Mouse (Mus musculus): ENCODE data around the gene Gm2381. TPM values are rescaled to one million over a fixed set of nuclear protein-coding genes. Genes with fewer than 3 reads are reported as not detected.
"Not testable (repeated sequence)": the region's sequence is repeated elsewhere in the genome, so short reads cannot be mapped to it uniquely, and the experiment has no call there.

The Gm2381 gene
- not detected in 2 replicates for polyA plus RNA-seq (2012; ENCODE audit: insufficient read depth, low replicate concordance)

GRCm38 (mm10) chr7:42866801-42867458, at the start of gene Gm2381:
Gene Gm2381 (minus strand): TSS chr7:42867234.
- H3K9me3 ChIP-seq, result not testable (repeated sequence)

DNA sequence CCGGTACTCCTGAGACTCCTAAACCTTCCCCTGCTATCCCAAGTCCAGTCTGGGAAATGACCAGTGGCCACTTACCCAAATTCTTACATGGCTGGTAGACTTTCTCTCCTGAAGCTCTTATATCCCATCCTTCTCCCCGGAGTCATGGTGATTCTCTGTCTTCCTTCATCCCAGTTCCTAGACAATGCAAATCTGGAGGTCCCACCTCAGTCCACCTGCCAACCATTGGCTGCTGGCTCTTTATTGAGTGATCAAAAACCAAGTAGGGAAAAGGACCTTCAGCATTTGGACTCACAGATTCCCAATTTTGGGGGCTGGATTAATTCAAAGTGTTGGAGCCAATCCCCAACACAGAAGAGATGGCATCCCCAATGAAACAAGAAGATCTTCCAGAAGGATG, 31.0 kb upstream of the Gm2381 start:
- H3K4me3 ChIP-seq (replicated peaks); H3K36me3 ChIP-seq (replicated peaks; ENCODE audit: low read length); H3K27me3 ChIP-seq (replicated peaks); H3K4me1 ChIP-seq: not testable (repeated sequence)
- peaks cover 33% of the 10 kb centered on the region for H3K9me3 ChIP-seq

More at GRCm38 (mm10) chr7:42866801-42867458, at the start of gene Gm2381:
- not testable (repeated sequence) for H3K4me1 ChIP-seq; H3K27me3 ChIP-seq (replicated peaks); H3K4me3 ChIP-seq (replicated peaks); H3K36me3 ChIP-seq (replicated peaks; ENCODE audit: low read length)

DNA sequence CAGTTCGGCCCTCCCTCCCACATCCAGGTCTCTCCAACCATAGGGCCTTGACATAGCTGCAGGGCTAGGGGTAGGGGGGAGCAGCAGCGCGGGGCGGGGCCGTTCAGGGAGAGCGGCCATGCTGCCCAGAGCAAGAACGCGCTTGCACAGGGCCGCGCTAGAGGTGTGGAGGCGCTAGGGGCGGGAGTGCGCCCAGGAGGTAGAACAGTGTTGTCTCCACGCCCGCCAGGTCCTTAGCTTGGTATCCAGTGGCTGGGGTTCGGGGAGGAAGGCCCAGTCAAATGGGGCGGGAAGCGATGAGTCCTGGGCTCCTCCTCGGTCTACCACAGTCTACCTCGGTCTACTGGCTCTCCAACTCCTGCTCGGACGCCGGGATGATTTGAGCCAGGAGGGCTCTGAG, 11.1 kb upstream of the Gm2381 start:
- H3K4me1 ChIP-seq, result no peaks in the 10 kb centered on the region
- no peak for TF ChIP-seq FLI1 (IDR thresholded peaks at IDR 0.05; ENCODE audit: low read length)
- no peak for TF ChIP-seq GATA1 (IDR thresholded peaks at IDR 0.05; ENCODE audit: borderline replicate concordance, low read length)

DNA sequence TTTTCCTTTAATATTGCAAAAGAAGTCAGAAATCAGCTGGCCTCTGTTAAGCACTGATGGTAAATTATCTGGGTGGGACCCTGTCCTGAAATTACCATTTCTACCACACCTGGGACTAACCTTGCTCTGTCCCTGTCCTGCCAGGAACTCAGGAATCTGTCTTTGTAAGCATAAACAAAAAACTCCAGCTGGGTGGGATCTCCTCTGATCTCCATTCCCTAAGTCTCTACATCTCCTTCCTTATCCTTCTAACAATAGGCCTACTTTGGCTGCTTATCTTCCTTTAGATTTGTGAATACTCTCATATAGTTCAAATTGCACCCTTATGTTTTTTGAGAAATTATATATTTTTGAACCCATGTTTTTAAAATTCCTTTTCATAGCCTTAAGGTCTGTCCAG, 28.7 kb downstream of the Gm2381 start:
- not testable (repeated sequence) for H3K27me3 ChIP-seq (replicated peaks); H3K36me3 ChIP-seq (replicated peaks; ENCODE audit: low read length); H3K4me3 ChIP-seq (replicated peaks); H3K9me3 ChIP-seq; H3K4me1 ChIP-seq

More for the DNA sequence above, 11.1 kb upstream of the Gm2381 start:
- Histone ChIP-seq H3K4me3 (replicated peaks) (no peak overlapping the region), H3K9me3 (peaks cover 29% of the 10 kb centered on the region), H3K27me3 (replicated peaks) (no peaks in the 10 kb centered on the region), H3K36me3 (replicated peaks; ENCODE audit: low read length) (no peaks in the 10 kb centered on the region)

- H3K27me3 ChIP-seq (replicated peaks), result no peaks in the 10 kb centered on the region
- peaks cover 19% of the 10 kb centered on the region; the same call in 1 of the 2 replicates for H3K9me3 ChIP-seq
These were observed 34.8 kb downstream of the Gm2381 start for GRCm38 (mm10) chr7:42832221-42832620.

DNA sequence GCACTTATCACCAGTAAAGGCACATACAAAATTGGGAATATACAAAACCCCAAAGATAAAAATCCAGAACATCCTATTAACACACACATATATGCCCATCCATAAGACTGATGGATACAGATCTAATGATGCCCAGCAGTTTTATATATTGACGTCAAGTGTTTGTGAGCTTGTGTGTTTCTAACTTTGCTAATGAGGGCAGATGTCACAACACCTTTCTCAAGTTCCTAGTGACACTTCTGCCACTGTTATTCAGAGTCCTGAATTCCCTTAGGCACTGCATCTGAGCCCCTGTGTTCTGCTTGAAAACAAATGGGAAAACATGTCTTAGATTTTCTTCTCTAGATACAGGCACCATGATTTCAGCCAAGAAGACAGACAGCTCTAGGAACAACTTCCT, 73.6 kb downstream of the Gm2381 start, which contains the start of gene Vmn2r62:
Gene Vmn2r62 (minus strand): TSS at position 101 of the 400 bp plus-strand sequence.
- H3K36me3 ChIP-seq (replicated peaks; ENCODE audit: low read length); H3K27me3 ChIP-seq (replicated peaks); H3K4me3 ChIP-seq (replicated peaks); H3K9me3 ChIP-seq; H3K4me1 ChIP-seq: not testable (repeated sequence)

More at GRCm38 (mm10) chr7:42832221-42832620, 34.8 kb downstream of the Gm2381 start:
- TF ChIP-seq GATA1 (IDR thresholded peaks at IDR 0.05; ENCODE audit: borderline replicate concordance, low read length), result no peak
- TF ChIP-seq FLI1 (IDR thresholded peaks at IDR 0.05; ENCODE audit: low read length), result no peak
- H3K4me1 ChIP-seq, result no peaks in the 10 kb centered on the region
- no peak overlapping the region for H3K4me3 ChIP-seq (replicated peaks)
- H3K36me3 ChIP-seq (replicated peaks; ENCODE audit: low read length), result no peaks in the 10 kb centered on the region

Other genes starting within 250 kb of the Gm2381 start
- gene Zfp976, start 224.6 kb downstream of the Gm2381 start, polyA plus RNA-seq (2012; ENCODE audit: insufficient read depth, low replicate concordance), result 0.32 TPM in 1 of 2 replicates, not detected in the other
- gene Zfp975, start 174.5 kb downstream of the Gm2381 start, polyA plus RNA-seq (2012; ENCODE audit: insufficient read depth, low replicate concordance), result 0.16 TPM in 1 of 2 replicates, not detected in the other
- gene Gm17067, start 140.2 kb downstream of the Gm2381 start, polyA plus RNA-seq (2012; ENCODE audit: insufficient read depth, low replicate concordance), result not detected in 2 replicates
- gene Vmn2r62, start 73.7 kb downstream of the Gm2381 start, polyA plus RNA-seq (2012; ENCODE audit: insufficient read depth, low replicate concordance), result not detected in 2 replicates
- gene Vmn2r63, start 66.6 kb upstream of the Gm2381 start, polyA plus RNA-seq (2012; ENCODE audit: insufficient read depth, low replicate concordance), result not detected in 2 replicates
- gene Gm9268, start 151.5 kb upstream of the Gm2381 start, polyA plus RNA-seq (2012; ENCODE audit: insufficient read depth, low replicate concordance), result not detected in 2 replicates
- not detected in 2 replicates for gene Zfp936, start 247.0 kb upstream of the Gm2381 start, polyA plus RNA-seq (2012; ENCODE audit: insufficient read depth, low replicate concordance)